Mouse (Mus musculus) liver, embryonic 14.5 days (tissue): Measurements from ENCODE around the gene Plcb3.

Experiments used
- CTCF ChIP-seq: IDR thresholded peaks from 2 replicates; pipeline ENCODE4 v1.5.1; 2016; ENCODE audit warnings: antibody characterized with exemption, low read depth, control low read depth
- EP300 ChIP-seq: IDR thresholded peaks from 2 replicates; pipeline ENCODE4 v1.6.1; 2016; ENCODE audit warnings: antibody characterized with exemption, low read depth

GRCm38 (mm10) chr19:6933436-6934194 lies 42.7 kb downstream of the Plcb3 start:
- TF ChIP-seq EP300 (no peak), CTCF (no peak)
